Mouse (Mus musculus) olfactory bulb, adult 2 months (tissue): ENCODE data around the gene Elf2.

Experiments used
- CTCF ChIP-seq: fragments of 200-500 bp; IDR thresholded peaks from 2 replicates; pipeline ENCODE4 v1.5.1; 2012; ENCODE audit warnings: low read depth, mild to moderate bottlenecking, low read length, moderate library complexity; ENCODE audit not compliant: insufficient read depth
- POLR2A ChIP-seq: fragments of 200-500 bp; IDR thresholded peaks from 2 replicates; pipeline ENCODE4 v1.6.1; 2012; ENCODE audit warnings: mild to moderate bottlenecking, low read depth, low read length, moderate library complexity; ENCODE audit not compliant: insufficient read depth

DNA sequence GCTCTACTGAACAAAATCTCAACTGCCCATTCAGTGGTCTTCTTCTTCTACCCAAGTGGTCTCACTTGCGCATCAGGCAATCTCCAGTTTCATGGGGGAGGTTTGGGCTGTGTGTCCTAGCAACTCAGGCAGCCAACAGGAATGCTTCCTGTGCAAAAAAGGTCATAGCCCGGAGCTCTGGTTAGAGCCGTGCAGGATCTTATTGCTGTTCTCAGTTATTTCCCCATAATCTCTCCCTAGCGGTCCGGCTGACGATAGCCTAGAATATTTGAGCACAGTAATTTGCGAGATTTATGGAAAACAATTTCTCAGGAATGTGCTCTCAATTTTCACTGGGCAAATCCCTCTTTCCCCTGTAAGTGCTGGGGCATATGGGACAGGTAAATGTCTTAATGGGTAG lies 133.9 kb downstream of the Elf2 start:
- TF ChIP-seq POLR2A (no peak), CTCF (no peak)
